Mouse (Mus musculus) lung, postnatal 14 days (tissue): ENCODE measurements at regions not wholly inside any gene's neighbourhood (a gene's known extent, or its start where the extent isn't known, plus 50 kb on each side); places are given as distances from the start of the nearest gene placed in this dataset.
A peak's percentile ranks its signal among the peaks of the same experiment; 100 is the strongest.

Experiments used
- DNase-seq: peaks from one replicate; pipeline ENCODE4 v3.0.0; 2021

DNA sequence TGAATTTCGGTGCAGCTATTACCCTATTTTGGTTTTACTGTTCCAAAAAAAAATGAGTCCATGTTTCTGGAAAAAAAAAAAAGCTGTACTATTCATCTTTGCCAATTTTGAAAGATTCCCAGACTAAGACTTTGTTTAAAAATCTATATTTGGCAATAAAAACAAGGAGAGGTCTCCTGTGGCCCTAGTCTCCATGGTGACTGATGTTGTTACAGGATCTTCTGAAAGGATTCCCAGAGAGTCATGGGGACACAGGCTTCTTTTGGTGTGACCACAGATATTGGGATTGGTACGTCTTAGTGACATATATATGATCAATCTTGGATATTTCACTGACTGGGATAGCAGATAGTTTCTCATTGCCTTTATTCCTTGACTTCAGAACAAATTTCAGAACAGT, 266.7 kb downstream of the Drd1 start:
- no peak for DNase-seq

DNA sequence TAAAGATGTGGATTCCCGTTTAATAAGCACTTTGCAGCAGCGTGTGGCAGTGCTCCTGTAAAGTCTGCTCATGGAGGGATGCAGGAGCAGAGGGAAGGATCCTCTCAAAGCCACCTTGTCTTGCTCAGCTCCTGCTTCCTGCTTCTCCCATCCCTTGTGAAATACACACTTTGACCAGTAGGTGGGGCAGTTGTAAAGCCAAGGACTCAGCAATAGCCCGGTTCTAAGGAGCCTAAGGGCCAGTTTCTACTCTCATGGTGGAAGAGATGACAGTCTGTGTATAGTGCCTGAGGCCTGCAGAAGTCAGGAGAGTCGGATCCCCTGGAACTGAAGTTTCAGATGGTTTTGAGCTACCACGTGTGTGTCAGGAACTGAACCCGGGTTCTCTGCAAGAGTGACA, 272.0 kb downstream of the Drd1 start:
- DNase-seq = peak; percentile 75

DNA sequence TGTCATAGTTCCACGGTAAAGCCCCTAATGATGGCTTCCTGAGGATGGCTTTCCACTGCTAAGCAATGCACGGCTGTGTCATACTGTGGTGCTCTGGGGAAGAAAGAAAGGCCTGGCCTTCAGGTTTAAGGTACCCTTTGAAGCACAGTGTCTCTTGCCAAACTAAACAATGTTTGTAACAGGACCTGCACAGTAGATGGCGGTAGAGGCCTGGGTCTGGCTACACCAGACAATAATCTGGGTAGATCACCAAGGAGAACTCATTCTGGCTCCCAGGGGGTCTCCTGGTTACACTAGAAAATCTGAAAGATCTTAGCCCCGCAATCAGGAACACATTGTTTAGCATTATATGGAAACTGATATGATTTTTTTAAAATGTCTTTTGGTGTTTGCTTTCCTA, 276.4 kb downstream of the Drd1 start:
- peak; percentile 11 for DNase-seq

DNA sequence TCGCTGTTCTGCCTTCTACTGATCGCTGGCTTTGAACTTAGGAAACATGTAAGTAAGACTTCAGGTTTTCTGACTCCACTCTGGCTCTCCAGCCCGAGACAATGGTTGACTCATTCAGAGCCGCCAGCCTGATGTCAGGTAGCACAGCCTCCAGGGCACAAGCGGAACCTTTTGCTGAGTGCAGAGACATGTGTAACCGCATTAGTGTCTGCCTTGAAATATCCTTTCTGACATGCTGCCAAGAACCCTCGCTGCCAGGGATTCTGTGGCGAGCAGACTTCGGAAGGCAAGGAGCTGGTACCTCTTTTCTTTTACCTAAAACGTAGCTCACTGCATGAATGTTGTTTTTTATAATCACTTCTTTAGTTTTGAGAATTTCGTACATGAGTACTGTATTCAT, 279.1 kb downstream of the Drd1 start:
- DNase-seq = no peak

DNA sequence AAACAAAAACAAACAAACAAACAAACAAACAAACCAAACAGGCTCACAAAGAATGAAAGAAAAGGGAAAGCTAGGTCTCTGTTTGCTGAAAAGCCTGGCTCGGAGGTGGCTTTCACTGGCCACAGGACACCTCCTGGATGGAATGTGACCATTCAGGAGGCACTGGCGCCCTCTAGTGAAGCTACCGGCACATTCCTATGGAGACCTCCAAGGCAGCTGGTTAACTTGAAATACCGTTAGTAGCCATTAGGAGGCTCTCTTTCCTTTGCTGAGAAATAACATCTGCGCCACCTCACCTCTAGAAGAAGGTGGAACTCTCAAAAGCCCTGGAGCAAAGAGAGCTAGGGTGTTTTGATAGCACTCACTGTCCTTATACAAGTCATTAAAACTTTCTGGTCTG, 279.8 kb downstream of the Drd1 start:
- peak; percentile 22 for DNase-seq

DNA sequence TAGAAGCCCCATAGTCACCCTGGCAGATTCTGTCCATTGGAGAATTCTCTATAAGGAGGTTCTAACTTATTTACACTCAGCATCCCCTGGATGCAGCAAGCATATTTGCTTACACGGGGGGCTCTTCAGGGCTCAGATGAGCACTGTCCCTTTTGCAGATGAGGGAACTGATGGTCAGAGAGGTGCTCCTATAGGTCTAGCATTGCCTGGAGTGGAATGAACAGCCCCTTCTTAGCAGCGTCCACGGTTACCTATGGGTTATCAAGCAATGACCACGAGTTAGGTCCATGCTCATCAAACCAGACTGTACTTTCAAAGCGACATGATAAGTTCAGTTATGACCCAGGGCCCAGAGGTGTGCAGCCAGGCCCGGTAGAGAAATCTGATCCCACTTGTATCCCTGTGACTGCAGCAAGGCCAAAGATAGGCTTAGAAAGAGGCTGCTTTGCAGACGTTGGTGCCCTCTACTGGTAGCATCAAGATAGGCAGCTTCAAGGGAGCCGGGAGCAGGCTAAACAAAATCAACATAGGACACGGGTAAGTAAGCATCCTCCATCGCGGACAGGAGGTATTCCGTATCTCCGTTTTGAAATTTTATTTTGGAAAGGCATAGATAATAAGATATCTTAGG, 290.8 kb downstream of the Drd1 start:
- peak; percentile 59 for DNase-seq

DNA sequence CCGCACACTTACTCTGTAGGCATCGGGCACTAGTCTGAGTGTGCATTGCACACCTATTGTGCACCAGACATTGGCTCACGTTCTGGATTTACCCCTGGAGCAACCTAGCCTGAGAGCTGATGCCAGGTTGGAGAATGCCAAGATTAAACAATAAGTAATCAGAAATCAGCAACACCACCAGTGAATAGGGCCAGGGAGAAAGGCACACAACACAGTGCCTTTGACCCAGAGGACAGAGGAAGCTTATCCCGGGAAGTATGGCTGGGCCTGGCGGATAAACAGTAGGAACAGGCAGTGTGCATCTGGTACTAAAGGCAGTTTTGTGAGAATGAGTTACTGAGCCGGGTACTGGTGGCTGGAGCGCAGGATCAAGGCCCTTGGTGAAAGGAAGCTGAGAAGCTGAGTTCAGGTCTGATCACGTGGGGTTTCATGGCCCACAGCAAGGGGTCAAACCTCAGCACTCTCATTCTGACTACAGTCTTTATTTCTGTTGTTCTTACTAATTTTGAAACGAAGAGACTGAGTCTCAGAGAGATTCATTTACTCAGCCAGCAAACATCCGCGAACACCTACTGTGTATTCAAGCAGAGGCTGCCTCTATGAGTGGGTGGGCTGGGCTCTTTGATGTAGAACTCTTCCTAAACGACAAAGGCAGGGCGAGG, 284.8 kb upstream of the Msx2 start:
- DNase-seq = no peak

DNA sequence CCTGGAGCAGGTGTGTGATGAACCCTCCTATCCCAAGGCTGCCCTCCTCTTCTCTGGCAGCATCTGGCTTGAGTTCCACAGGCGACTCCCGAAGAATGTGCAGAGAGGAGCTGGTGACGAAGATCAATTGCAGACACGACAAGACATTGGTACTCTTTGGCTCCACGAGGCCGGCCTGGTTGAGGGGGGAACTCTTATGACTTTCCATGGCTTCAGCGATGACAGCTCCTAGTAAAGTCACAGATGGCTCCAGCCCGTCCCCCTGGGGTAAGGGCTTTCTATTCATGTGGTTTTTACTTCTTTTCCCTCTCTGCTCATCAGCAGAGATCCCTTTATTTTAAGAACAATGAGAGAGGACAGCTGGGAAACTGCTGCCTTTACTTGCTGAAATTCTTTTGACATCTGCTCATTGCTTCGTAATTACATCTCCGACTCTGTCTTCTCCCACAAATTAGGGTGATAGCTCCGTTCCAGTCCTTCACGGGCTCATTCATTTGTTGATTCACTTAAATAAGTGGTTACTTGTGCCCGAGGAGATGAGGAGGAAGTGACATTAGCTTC, 284.2 kb upstream of the Msx2 start:
- no peak for DNase-seq

DNA sequence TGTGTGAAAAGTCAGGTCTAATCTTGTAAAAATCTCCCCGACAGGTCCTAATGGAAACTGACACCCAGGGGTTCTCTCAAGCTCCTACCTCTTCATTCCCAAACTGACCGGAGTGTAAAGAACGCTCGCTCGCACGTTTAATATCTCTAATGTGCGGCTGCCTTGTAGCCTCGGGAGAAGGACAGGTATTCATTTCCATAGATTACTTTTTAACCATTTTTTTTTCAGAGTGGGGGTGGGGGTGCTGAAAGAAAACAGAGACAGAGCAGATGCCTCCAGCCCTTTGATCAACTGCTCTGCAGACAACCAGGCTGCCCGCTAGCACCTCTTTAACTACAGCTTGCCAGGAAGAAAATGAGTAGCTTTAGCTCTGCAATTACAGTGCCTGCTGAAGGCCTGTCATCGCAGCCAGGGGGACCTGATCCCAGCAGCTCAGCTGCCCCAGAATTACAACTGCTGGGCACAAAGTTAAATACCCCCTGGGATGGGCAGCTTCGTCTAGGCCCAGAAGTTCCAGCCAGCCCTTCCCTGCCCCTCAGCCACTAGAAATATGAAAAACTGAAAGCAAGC, 282.3 kb upstream of the Msx2 start:
- DNase-seq = no peak

DNA sequence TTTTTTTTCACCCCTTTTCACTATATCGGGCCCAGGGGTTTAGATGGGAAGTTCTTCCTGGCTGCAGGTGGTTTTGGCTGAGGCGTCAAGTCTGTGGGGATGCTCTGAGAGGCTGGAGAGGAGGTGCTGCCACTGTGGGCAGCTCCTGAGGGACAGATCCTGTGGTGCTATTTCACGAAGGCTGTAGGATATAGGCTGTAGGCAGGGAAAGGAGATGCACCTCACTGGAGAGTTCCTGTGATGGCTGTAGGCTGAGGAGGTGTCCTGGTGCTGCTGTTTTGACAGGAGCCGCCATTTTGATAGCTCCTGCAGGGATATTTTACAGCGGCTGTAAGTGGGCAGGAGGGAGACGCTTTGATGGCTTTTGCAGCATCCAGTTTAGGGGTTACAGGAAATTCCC, 280.2 kb upstream of the Msx2 start:
- DNase-seq = no peak

DNA sequence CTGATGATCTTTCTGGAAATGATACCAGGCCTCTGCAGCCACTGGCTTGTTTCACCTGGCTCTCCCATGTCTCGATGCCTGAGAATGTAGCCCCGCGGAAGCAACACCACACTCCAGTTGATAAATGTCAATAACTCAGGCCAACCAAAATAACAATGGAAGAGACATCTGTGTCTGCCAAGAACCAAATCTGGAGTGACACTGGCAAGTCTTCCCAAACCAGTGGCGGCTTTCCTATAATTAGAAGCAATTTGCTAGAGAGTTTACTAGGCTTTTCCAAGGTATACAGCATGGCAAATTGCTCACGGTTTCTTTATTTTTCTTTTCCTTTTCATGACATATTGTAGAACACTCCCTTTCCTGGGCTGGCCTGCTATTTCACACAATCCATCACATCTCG, 268.1 kb upstream of the Msx2 start:
- DNase-seq = no peak

DNA sequence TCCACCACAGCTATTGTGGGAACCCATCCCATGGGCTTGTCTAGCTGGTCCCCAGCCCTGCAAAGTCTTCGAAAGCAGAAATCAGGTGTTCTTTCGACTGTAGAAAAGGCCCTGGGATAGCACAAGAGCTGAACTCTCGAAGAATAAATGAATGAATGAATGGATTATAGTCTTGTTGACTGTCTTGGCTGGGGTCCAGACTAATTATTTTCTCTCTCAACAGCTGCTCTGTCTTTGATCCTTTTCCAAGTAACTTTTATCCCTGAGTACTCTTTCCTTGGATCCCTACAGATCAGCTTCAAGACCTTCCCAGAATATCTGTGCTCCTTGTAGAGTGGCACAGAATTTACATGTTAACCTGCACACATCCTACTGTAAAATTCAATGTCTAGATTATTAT, 266.3 kb upstream of the Msx2 start:
- no peak for DNase-seq

DNA sequence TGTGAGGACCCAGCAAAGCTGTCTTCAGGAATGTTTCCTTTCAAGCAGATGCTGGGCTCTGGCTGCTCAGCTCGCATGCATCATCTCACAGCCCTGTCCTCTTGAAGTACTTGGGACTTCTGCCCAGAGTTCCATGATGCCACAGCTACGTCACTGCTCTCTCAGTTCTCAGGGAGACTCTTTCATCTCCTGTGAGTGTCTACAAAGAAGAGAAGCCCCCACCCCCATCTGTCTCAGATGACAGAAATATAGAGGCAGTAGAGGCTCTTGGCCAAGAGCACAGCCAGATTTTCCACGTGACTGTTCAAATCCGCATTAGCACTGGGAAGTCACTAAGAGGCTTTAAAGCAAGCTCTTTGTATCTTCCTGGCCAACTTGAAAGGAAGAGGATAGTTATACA, 262.1 kb upstream of the Msx2 start:
- peak; percentile 28 for DNase-seq

DNA sequence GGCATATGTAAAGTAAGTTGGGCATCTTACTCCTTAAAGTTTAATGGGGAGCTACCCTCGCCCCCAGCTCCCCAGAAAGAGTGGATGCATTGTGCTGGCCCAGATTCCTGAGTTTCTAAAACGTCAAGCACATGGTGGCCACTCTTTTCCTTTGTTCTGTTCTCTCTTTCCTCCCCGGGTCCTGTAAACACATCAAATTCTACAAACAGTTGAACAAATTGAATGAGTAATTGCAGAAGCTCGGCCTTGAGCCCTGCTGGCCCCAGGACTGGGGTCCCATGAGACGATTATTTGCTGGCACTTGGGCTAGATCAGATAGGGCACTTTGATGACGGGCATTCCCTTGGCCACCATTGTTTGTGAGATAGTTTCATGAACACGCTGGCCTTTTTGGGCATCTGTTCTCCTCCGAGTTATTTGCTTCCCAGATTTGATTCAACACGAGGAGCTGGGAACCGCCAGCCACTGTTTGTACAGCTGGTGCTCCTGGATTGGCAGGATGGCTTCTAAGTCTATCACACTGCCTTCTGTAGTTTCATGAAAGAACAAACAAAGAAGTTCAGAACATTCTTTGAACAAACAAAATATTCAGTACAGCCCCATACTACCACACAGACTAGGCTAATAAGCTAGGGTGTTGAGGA, 257.5 kb upstream of the Msx2 start:
- no peak for DNase-seq

DNA sequence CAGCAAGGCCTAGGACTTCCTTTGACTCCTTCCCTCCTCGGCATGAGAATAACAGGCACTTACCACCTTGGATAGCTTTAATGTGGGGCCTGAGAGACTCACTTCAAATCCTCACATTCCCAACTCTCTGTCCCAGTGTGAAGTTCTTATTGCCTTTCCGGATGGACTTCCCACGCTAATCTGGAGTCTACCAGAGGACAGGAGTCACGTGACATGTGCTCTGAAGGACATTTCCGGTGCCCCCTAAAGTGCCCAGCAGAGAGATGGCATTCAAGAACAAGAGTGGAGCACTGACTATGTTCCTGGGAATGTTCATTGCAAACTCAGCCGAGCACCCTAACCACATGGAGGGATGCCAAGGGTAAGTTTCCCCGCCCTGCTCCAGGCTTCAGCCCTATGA, 257.0 kb upstream of the Msx2 start:
- DNase-seq = no peak

DNA sequence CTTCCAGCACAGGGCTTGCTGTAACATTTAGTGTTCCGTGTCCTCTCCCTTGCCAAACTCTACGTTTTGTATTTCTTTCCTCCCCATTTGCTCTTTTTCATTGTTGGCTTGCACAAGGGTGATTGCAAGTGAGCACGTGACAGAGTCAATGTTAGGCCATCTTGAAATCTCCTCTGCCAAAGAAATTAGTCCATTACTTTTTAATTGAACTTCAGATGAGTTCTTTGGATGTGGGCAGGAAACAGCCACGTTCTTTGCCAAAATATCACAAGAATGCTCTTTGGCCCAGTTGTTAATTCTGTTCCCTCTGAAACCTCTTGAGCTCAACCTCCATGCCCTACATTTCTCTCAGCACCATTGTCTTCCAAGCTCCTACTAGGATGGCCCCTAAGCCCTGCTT, 253.2 kb upstream of the Msx2 start:
- no peak for DNase-seq

DNA sequence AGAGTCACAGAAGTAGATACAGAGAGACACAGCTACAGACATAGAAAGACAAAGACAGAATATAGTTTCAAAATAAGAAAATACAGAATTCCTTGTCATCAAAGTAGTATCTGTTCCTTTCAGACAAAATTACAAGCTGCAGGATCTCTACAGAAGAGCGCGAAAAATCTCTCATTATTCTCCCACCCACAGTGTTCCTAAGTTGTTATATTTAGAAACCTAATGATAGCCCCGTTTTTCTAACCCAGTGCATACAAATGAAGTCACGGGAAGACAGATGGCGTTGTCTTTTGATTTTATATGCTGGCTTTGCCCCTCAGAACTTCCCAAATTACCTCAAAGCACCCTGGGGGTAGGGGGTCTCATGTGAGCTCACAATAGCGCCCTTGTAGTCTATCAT, 250.0 kb upstream of the Msx2 start:
- DNase-seq = no peak

DNA sequence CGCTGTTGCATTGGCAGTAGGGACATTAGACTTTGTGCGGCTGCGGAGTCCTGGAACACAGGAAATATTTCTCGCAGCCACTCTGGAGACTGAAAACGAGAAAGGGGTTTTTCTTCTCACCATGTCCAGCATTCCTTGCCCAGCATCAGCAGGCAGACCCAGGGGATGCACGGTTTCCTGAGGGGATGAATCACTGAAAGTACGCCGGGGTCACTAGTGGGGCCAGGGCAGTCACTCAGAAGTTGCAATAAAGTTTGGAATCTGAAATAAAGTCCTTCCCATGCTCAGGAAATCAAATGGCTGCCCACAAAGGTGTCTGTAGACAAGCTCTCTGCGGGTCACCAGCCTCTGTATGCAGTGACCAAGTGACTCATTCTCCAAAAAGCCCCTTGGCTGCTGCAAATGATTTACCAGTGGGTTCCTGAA, 248.2 kb upstream of the Msx2 start:
- no peak for DNase-seq

DNA sequence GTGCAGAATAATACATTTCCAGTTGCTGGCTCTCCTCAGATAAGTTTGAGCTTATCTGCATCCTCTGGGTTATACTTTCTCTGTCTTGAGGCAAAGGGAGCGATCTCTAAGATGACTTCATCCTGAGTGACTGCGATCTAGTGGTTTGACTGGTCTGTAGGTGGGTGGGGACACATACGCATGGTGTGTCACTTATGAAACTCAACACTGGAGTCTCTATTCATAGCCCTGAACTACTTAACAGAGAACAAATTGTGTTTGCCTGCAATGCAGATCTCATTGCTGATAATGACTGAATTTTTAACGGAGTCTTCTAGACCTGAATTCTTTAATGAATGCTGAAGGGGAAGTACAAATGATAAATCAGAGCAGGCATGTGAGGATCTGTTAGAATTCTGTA, 244.7 kb upstream of the Msx2 start:
- no peak for DNase-seq

DNA sequence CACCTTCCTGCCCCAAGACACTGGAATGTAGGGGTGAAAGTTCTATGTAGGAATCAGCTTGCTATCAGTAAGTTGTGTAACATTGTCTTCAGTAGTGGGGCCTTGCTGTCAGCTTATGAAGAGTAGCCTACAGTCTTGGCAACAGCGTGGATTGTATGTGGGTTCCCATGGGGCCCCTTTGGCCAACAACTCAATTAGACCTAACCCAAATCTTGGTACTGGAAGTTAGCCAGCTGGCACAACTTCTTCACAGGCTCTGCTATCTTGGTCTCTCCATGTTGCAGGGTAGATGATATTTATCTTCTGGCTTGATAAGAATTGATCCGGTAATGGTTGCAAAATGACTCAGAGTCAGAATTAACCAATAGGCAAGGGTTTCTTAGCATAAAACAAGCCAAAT, 244.2 kb upstream of the Msx2 start:
- DNase-seq = no peak

DNA sequence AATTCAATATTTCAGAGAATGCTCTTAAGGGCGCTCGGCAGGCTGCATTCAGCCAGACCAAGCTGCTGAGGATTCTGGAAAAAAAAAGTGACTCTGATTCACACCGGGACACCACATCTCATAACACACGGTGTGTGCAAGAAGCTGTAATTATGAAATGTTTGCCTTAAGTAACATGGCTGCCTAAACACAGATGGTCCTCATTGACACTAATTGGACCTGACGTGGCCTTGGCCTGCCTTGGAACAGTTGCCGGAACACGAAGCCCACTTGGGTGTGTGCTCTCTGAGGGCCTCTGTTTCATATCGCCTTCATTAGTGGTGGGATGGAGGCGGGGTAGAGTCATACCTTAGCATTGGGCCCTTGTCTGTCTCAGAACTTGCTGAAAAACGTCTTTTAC, 236.2 kb upstream of the Msx2 start:
- no peak for DNase-seq

DNA sequence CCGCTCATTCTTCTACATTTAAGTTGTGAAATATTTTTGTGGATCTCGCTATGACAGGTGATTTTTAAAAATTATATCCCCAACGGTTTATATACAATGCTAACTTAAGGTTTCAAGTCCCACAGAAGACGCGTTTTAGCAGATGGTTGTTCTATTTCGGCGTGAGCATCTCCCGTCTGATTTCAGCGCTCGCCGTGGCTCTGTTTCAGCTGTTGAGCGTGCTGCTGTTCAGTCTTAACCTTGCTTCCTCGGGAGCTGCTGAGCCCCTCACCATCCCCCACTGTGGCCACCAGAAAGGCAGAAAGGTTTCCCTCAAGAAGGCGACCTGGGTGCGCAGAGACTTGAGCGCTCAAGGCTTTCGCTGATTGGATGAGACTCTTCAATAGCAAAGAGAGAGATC, 234.7 kb upstream of the Msx2 start:
- DNase-seq = no peak

DNA sequence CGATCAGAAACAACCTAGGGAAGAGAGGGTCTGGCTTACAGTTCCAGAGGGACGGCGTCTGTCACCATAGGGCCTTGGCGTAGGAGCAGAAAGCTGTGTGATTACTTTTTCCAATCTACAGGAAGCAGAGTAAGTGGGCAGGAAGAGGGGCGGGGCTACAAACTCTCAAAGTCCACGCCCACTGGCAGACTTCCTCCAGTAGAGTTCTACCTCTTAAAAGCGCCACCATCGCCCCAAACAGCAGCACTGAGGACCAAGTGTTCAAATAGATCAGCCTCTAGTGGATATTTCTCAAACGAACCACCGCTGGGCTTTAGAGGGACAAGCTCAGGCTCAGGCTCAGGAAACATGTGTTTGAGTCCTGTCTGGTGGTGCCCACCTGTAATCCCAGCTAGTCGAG, 231.2 kb upstream of the Msx2 start:
- no peak for DNase-seq

DNA sequence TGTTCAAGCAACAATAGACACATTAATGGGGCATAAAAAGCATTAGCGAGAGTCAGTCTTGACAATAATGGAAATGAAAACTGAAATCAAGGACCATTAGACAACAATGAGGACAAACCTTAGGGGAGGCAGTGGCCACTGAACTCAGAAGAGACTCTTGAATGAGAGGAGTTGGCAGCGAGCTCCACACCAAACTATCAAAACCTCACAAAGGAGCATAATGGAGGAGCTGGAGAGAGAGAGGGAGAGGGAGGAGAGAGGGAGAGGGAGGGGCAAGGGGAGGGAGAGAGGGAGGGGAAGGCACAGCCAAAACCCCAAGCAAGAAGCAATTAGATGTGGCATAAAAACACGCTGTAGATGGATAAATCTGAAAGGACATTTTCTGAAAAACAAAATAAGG, 227.4 kb upstream of the Msx2 start:
- DNase-seq = no peak
